Mouse (Mus musculus) kidney, postnatal 0 days (tissue): Measurements from ENCODE around the gene Gm10840. TPM values are rescaled to one million over a fixed set of nuclear protein-coding genes. Genes with fewer than 3 reads are reported as not detected.

Experiments used
- ATAC-seq: fragments of 200-750 bp; cut with Nextera tagmentation; replicated peaks from 2 replicates; pipeline ENCODE4 v1.8.0; 2017; ENCODE audit warnings: low read depth, moderate number of reproducible peaks, moderate TSS enrichment, moderate library complexity; ENCODE audit not compliant: low FRiP score
- DNase-seq: peaks from one replicate; pipeline ENCODE4 v3.0.0-alpha.2; 2016; ENCODE audit warnings: low spot score
- H3K27ac ChIP-seq: fragments of 300-500 bp; sonication (generic); 2 replicates; pipeline ENCODE4 v1.5.1; 2014; ENCODE audit warnings: mild to moderate bottlenecking
- H3K27me3 ChIP-seq: fragments of 300-500 bp; sonication (generic); 2 replicates; pipeline ENCODE4 v1.6.1; 2014; ENCODE audit warnings: low read length, mixed read lengths; ENCODE audit not compliant: insufficient read depth
- H3K36me3 ChIP-seq: fragments of 300-500 bp; sonication (generic); 2 replicates; pipeline ENCODE4 v1.6.1; 2014; ENCODE audit warnings: low read length, mixed read lengths; ENCODE audit not compliant: insufficient read depth
- H3K4me1 ChIP-seq: fragments of 300-500 bp; sonication (generic); replicated peaks from 2 replicates; pipeline ENCODE4 v1.6.1; 2014; ENCODE audit warnings: antibody characterized with exemption, low read length, mixed read lengths; ENCODE audit not compliant: insufficient read depth
- H3K4me2 ChIP-seq: fragments of 300-500 bp; sonication (generic); 2 replicates; pipeline ENCODE4 v1.6.1; 2014; ENCODE audit warnings: mild to moderate bottlenecking, low read length, moderate library complexity, mixed read lengths
- H3K4me3 ChIP-seq: fragments of 300-500 bp; sonication (generic); replicated peaks from 2 replicates; pipeline ENCODE4 v1.5.1; 2014; ENCODE audit warnings: low read depth, low read length
- H3K9ac ChIP-seq: fragments of 300-500 bp; sonication (generic); 2 replicates; pipeline ENCODE4 v1.6.1; 2014; ENCODE audit warnings: low read depth, low read length
- H3K9me3 ChIP-seq: fragments of 300-500 bp; sonication (generic); replicated peaks from 2 replicates; pipeline ENCODE4 v1.6.1; 2016; ENCODE audit warnings: low read length, inconsistent platforms, mixed read lengths
- CTCF ChIP-seq: IDR thresholded peaks from 2 replicates; pipeline ENCODE4 v1.5.1; 2016; ENCODE audit warnings: antibody characterized with exemption, low read depth, mild to moderate bottlenecking, moderate library complexity
- WGBS: fragments of 180-500 bp; shearing (Covaris S2); extraction: QIAGEN DNeasy Blood & Tissue Kit; methylation state at CpG from one replicate; pipeline ENCODE4 v1.1.7; 2014; 5-methylcytosine and 5-hydroxymethylcytosine counted together
- polyA plus RNA-seq: library from polyadenylated mRNA; unstranded; fragments of >200 nt; fragmentation: Nextera tagmentation; extraction: Ambion mirVana; gene quantifications from 2 replicates; pipeline ENCODE4 v1.2.1, GENCODE M21; 2015

Gm10840 gene
- polyA plus RNA-seq, 1 experiment from 2014 or later = not detected

- Histone ChIP-seq H3K27ac (peak overlapping the region; percentile 89), H3K9ac (peak overlapping the region; percentile 90), H3K4me2 (peak overlapping the region; percentile 94), H3K9me3 (no peaks in the 10 kb centered on the region), H3K36me3 (peaks cover 9% of the 10 kb centered on the region; the same call in 1 of the 2 replicates), H3K4me3 (peak overlapping the region; percentile 70), H3K27me3 (no peaks in the 10 kb centered on the region), H3K4me1 (peaks cover 14% of the 10 kb centered on the region; the same call in 1 of the 2 replicates)
- ATAC-seq = peak; percentile 42; the same call in 1 of the 2 replicates
- WGBS = 2% methylated on average over 23 of the region's 25 CpGs
- peak; percentile 58 for DNase-seq
- TF ChIP-seq CTCF = no peak
Observed at GRCm38 (mm10) chr11:106159216-106159920, 1.3 kb upstream of the Gm10840 start.

GRCm38 (mm10) chr11:106159921-106160840, 469 bp upstream of the Gm10840 start:
- peak overlapping the region; percentile 89 for H3K27ac ChIP-seq
- H3K27me3 ChIP-seq = no peaks in the 10 kb centered on the region
- peaks cover 14% of the 10 kb centered on the region; the same call in 1 of the 2 replicates for H3K4me1 ChIP-seq
- H3K9ac ChIP-seq = peak overlapping the region; percentile 90
- ATAC-seq (peak; percentile 37), DNase-seq (peak; percentile 89)
- H3K9me3 ChIP-seq = no peaks in the 10 kb centered on the region
- H3K4me3 ChIP-seq = peak overlapping the region; percentile 70
- no peak for TF ChIP-seq CTCF
- peak overlapping the region; percentile 94 for H3K4me2 ChIP-seq
- under 1% methylated on average over 88 of the region's 106 CpGs for WGBS
- H3K36me3 ChIP-seq = peaks cover 9% of the 10 kb centered on the region; the same call in 1 of the 2 replicates

- H3K4me3 ChIP-seq = no peak overlapping the region
- peaks cover 14% of the 10 kb centered on the region; the same call in 1 of the 2 replicates for H3K4me1 ChIP-seq
- no peak overlapping the region for H3K9ac ChIP-seq
- no peak overlapping the region for H3K27ac ChIP-seq
- H3K9me3 ChIP-seq = no peaks in the 10 kb centered on the region
- no peak overlapping the region for H3K4me2 ChIP-seq
- no peak for TF ChIP-seq CTCF
- 51% methylated on average over 2 of the region's 2 CpGs for whole genome bisulfite sequencing
- peaks cover 18% of the 10 kb centered on the region; the same call in 1 of the 2 replicates for H3K36me3 ChIP-seq
- no peak for ATAC-seq
- DNase-seq = no peak
- no peaks in the 10 kb centered on the region for H3K27me3 ChIP-seq
Observed at GRCm38 (mm10) chr11:106162237-106162636, 1.6 kb downstream of the Gm10840 start.

GRCm38 (mm10) chr11:106163546-106163945, 2.9 kb downstream of the Gm10840 start:
- WGBS = 61% methylated on average over 4 of the region's 4 CpGs
- ATAC-seq = no peak
- peak overlapping the region; percentile 51 for H3K27ac ChIP-seq

GRCm38 (mm10) chr11:106164601-106165180, 4.0 kb downstream of the Gm10840 start:
- Histone ChIP-seq H3K4me3 (no peak overlapping the region), H3K36me3 (peaks cover 24% of the 10 kb centered on the region; the same call in 1 of the 2 replicates), H3K9ac (no peak overlapping the region), H3K9me3 (no peaks in the 10 kb centered on the region), H3K27ac (no peak overlapping the region), H3K27me3 (no peaks in the 10 kb centered on the region), H3K4me2 (no peak overlapping the region), H3K4me1 (0 out of 2 replicates have a peak, but pooled peaks cover 6% of the 10 kb centered on the region)
- WGBS = 81% methylated on average over 16 of the region's 16 CpGs
- TF ChIP-seq CTCF = no peak
- ATAC-seq (no peak), DNase-seq (no peak)

More at GRCm38 (mm10) chr11:106163546-106163945, 2.9 kb downstream of the Gm10840 start:
- Histone ChIP-seq H3K9me3 (no peaks in the 10 kb centered on the region), H3K4me1 (peaks cover 13% of the 10 kb centered on the region; the same call in 1 of the 2 replicates), H3K4me2 (no peak overlapping the region), H3K27me3 (no peaks in the 10 kb centered on the region), H3K9ac (no peak overlapping the region), H3K36me3 (peaks cover 24% of the 10 kb centered on the region; the same call in 1 of the 2 replicates), H3K4me3 (no peak overlapping the region)
- no peak for TF ChIP-seq CTCF
- peak; percentile 38 for DNase-seq

- no peaks in the 10 kb centered on the region for H3K9me3 ChIP-seq
- ATAC-seq (no peak), DNase-seq (no peak)
- 80% methylated on average over 5 of the region's 5 CpGs for WGBS
- H3K27ac ChIP-seq = no peak overlapping the region
- TF ChIP-seq CTCF = no peak
- no peaks in the 10 kb centered on the region for H3K27me3 ChIP-seq
- no peak overlapping the region for H3K4me2 ChIP-seq
- H3K4me3 ChIP-seq = no peak overlapping the region
- peaks cover 24% of the 10 kb centered on the region for H3K36me3 ChIP-seq
- H3K4me1 ChIP-seq = no peaks in the 10 kb centered on the region
- H3K9ac ChIP-seq = no peak overlapping the region
Observed at GRCm38 (mm10) chr11:106167435-106167834, 6.8 kb downstream of the Gm10840 start.
